Mouse (Mus musculus) heart, embryonic 13.5 days (tissue): ENCODE data around the gene Aph1c. TPM values are rescaled to one million over a fixed set of nuclear protein-coding genes. Genes with fewer than 3 reads are reported as not detected.
"Not testable (repeated sequence)": the region's sequence is repeated elsewhere in the genome, so short reads cannot be mapped to it uniquely, and the experiment has no call there.

ENCODE experiments used
- ATAC-seq: fragments of 200-750 bp; cut with Nextera tagmentation; 2 replicates; pipeline ENCODE4 v1.8.0; 2017; ENCODE audit warnings: moderate TSS enrichment; ENCODE audit not compliant: insufficient number of reproducible peaks, low FRiP score, low TSS enrichment; ENCODE audit errors: extremely low read depth
- H3K27ac ChIP-seq: fragments of 300-500 bp; sonication (generic); replicated peaks from 2 replicates; pipeline ENCODE4 v1.5.1; 2015; ENCODE audit warnings: moderate library complexity, mild to moderate bottlenecking, inconsistent platforms
- H3K27me3 ChIP-seq: fragments of 300-500 bp; sonication (generic); replicated peaks from 2 replicates; pipeline ENCODE4 v1.6.1; 2015; ENCODE audit warnings: mild to moderate bottlenecking, inconsistent platforms
- H3K36me3 ChIP-seq: fragments of 300-500 bp; sonication (generic); 2 replicates; pipeline ENCODE4 v1.6.1; 2015; ENCODE audit warnings: mild to moderate bottlenecking, inconsistent platforms
- H3K4me1 ChIP-seq: fragments of 300-500 bp; sonication (generic); 2 replicates; pipeline ENCODE4 v1.6.1; 2015; ENCODE audit warnings: inconsistent platforms
- H3K4me2 ChIP-seq: fragments of 300-500 bp; sonication (generic); 2 replicates; pipeline ENCODE4 v1.6.1; 2015; ENCODE audit warnings: inconsistent platforms, mild to moderate bottlenecking, moderate library complexity
- H3K4me3 ChIP-seq: fragments of 300-500 bp; sonication (generic); 2 replicates; pipeline ENCODE4 v1.5.1; 2015; ENCODE audit warnings: moderate library complexity, mild to moderate bottlenecking, inconsistent platforms
- H3K9ac ChIP-seq: fragments of 300-500 bp; sonication (generic); 2 replicates; pipeline ENCODE4 v1.6.1; 2015; ENCODE audit warnings: inconsistent platforms, mild to moderate bottlenecking, moderate library complexity
- H3K9me3 ChIP-seq: fragments of 300-500 bp; sonication (generic); 2 replicates; pipeline ENCODE4 v1.6.1; 2016; ENCODE audit warnings: inconsistent platforms
- WGBS: fragments of 180-500 bp; shearing (Covaris S2); methylation state at CpG from one replicate; pipeline ENCODE4 v1.1.7; 2015; ENCODE audit warnings: mixed read lengths; 5-methylcytosine and 5-hydroxymethylcytosine counted together
- polyA plus RNA-seq: library from polyadenylated mRNA; unstranded; fragments of >200 nt; fragmentation: Nextera tagmentation; extraction: Ambion mirVana; gene quantifications from 2 replicates; pipeline ENCODE4 v1.2.1, GENCODE M21; 2015

Gene Aph1c
- polyA plus RNA-seq, 1 experiment from 2014 or later = 1.8 TPM

DNA sequence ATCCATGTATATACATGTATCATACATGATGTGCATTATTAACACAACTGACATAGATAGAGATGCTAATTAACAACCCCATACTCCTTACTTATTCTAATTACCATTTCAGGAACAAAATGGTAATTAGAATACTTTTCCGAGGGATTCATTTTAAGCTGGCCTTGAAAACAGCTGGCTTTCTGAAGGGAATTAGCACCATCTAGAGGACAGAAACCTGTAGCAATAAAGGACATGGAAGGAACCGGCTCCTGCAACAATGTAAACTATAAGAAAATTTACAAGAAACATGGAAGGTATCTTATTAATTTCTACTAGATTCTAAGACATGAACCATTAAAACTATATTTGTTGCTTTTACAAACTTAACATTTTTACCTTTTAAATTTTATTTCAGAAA is 46.7 kb downstream of the Aph1c start:
- no peaks in the 10 kb centered on the region for H3K4me1 ChIP-seq
- no peak overlapping the region for H3K4me3 ChIP-seq
- H3K4me2 ChIP-seq = no peak overlapping the region
- no peak overlapping the region for H3K9ac ChIP-seq
- no peak for ATAC-seq
- H3K27me3 ChIP-seq = no peaks in the 10 kb centered on the region
- H3K36me3 ChIP-seq = peaks cover 15% of the 10 kb centered on the region; the same call in 1 of the 2 replicates
- no peaks in the 10 kb centered on the region for H3K9me3 ChIP-seq
- H3K27ac ChIP-seq = no peak overlapping the region
- 11% methylated on average over 2 of the region's 2 CpGs for WGBS

GRCm38 (mm10) chr9:66784552-66784951 is 50.0 kb downstream of the Aph1c start:
- not testable (repeated sequence) for H3K27me3 ChIP-seq

GRCm38 (mm10) chr9:66770701-66771100 is 63.8 kb downstream of the Aph1c start:
- H3K27ac ChIP-seq = no peak overlapping the region
- H3K4me2 ChIP-seq = no peak overlapping the region
- no peaks in the 10 kb centered on the region for H3K36me3 ChIP-seq
- no peak overlapping the region for H3K4me3 ChIP-seq
- H3K9ac ChIP-seq = no peak overlapping the region
- no peaks in the 10 kb centered on the region for H3K4me1 ChIP-seq
- no peaks in the 10 kb centered on the region; the same call in 1 of the 2 replicates for H3K27me3 ChIP-seq
- H3K9me3 ChIP-seq = no peaks in the 10 kb centered on the region
- ATAC-seq = no peak

More at GRCm38 (mm10) chr9:66784552-66784951, 50.0 kb downstream of the Aph1c start:
- ATAC-seq, H3K9ac ChIP-seq, H3K4me2 ChIP-seq, H3K27ac ChIP-seq, H3K4me1 ChIP-seq, H3K4me3 ChIP-seq, H3K9me3 ChIP-seq: not testable (repeated sequence)
- peaks cover 10% of the 10 kb centered on the region; the same call in 1 of the 2 replicates for H3K36me3 ChIP-seq
- WGBS = 44% methylated on average over 1 of the region's 3 CpGs

DNA sequence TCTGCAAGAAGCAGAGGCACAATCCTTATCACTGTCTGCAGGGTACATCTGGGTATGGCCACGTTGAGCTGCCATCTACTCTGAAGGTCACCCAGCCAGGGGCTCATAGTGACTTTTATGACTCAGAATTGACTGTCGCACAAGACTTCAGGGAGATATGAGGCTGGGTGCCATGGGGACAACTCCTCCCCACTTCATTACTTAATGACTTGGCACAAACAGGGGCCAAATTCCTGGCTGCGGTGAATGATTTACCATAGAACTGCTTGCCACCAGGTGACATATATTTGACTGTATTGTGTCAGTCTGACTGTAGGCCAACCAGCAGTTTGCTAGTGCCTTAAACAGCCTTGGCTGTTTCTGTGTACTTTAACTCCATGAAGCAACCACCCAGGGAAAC is 65.3 kb downstream of the Aph1c start:
- ATAC-seq = no peak
- H3K36me3 ChIP-seq = no peaks in the 10 kb centered on the region
- H3K4me3 ChIP-seq = no peak overlapping the region
- no peaks in the 10 kb centered on the region for H3K4me1 ChIP-seq
- no peak overlapping the region for H3K4me2 ChIP-seq
- H3K9ac ChIP-seq = no peak overlapping the region
- H3K27ac ChIP-seq = no peak overlapping the region
- no peaks in the 10 kb centered on the region for H3K9me3 ChIP-seq
- 61% methylated on average over 3 of the region's 3 CpGs for WGBS
- H3K27me3 ChIP-seq = no peaks in the 10 kb centered on the region; the same call in 1 of the 2 replicates

DNA sequence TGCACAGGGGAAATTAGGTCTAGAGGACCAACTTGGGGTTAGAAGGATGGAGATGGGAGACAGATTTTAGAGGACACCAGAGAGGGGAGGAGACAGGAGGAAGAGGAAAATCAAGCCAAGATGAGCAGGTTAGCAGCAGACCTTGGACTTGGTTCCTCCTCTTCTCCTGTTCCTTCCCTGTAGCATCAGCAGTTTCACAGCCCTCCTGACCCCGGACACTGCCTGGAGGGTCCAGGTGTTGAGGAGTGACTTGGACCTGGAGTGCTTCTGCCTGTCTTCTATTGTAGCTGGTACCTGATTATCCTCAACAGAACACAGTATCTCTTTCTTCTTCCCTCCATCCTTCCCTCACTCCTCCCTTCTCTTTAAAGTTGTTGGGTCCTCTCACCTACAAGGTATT is 65.8 kb downstream of the Aph1c start:
- no peaks in the 10 kb centered on the region for H3K36me3 ChIP-seq
- no peaks in the 10 kb centered on the region for H3K9me3 ChIP-seq
- H3K9ac ChIP-seq = no peak overlapping the region
- no peak overlapping the region for H3K4me3 ChIP-seq
- no peaks in the 10 kb centered on the region; the same call in 1 of the 2 replicates for H3K27me3 ChIP-seq
- no peak for ATAC-seq
- WGBS = 65% methylated on average over 1 of the region's 1 CpGs
- no peaks in the 10 kb centered on the region for H3K4me1 ChIP-seq
- H3K4me2 ChIP-seq = no peak overlapping the region
- H3K27ac ChIP-seq = no peak overlapping the region

Other genes with a start within 250 kb of the Aph1c start
- 39.1 and 41.3 TPM in 2 replicates for gene Usp3, start 241.6 kb downstream of the Aph1c start, polyA plus RNA-seq
- 0.59 and 0.76 TPM in 2 replicates for gene Car12, start 121.0 kb downstream of the Aph1c start, polyA plus RNA-seq
- gene Aph1b, start 39.2 kb downstream of the Aph1c start, polyA plus RNA-seq = 6.5 and 7.5 TPM in 2 replicates
- 0.48 and 0.78 TPM in 2 replicates for gene Gm10647, start 37.7 kb downstream of the Aph1c start, polyA plus RNA-seq
- 15.1 and 17.1 TPM in 2 replicates for gene Rab8b, start 85.0 kb upstream of the Aph1c start, polyA plus RNA-seq
- gene Rps27l, start 111.4 kb upstream of the Aph1c start, polyA plus RNA-seq = 523 and 569 TPM in 2 replicates
- 6.2 and 7.0 TPM in 2 replicates for gene Lactb, start 140.8 kb upstream of the Aph1c start, polyA plus RNA-seq
- 3,954 and 4,354 TPM in 2 replicates for gene Tpm1, start 214.7 kb upstream of the Aph1c start, polyA plus RNA-seq